Mouse (Mus musculus): Measurements from ENCODE around the gene Pithd1.

- TF ChIP-seq POLR2A (IDR thresholded peaks at IDR 0.05; ENCODE audit: control insufficient read depth, extremely low read depth, insufficient read depth, low read length, poor library complexity) (no peak), CTCF (IDR thresholded peaks at IDR 0.05; ENCODE audit: borderline replicate concordance, control insufficient read depth, extremely low read depth, insufficient read depth, low read length, poor library complexity) (no peak)
Observed at GRCm38 (mm10) chr4:136033231-136033630, 46.2 kb upstream of the Pithd1 start.
